Mouse (Mus musculus) kidney, adult 2 months (tissue): Measurements from ENCODE around the gene Gm29797.
A peak's percentile ranks its signal among the peaks of the same experiment; 100 is the strongest.

Experiments
- CTCF ChIP-seq: fragments of 200-500 bp; conservative IDR thresholded peaks from 2 replicates; pipeline ENCODE4 v1.5.1; 2011; ENCODE audit warnings: low read depth, mild to moderate bottlenecking, control low read depth, low read length, moderate library complexity, mixed read lengths; ENCODE audit not compliant: insufficient read depth, insufficient read length
- POLR2A ChIP-seq: fragments of 200-500 bp; IDR thresholded peaks from one replicate; pipeline ENCODE4 v1.6.1; 2011; ENCODE audit warnings: low read depth, low read length, control low read depth

DNA sequence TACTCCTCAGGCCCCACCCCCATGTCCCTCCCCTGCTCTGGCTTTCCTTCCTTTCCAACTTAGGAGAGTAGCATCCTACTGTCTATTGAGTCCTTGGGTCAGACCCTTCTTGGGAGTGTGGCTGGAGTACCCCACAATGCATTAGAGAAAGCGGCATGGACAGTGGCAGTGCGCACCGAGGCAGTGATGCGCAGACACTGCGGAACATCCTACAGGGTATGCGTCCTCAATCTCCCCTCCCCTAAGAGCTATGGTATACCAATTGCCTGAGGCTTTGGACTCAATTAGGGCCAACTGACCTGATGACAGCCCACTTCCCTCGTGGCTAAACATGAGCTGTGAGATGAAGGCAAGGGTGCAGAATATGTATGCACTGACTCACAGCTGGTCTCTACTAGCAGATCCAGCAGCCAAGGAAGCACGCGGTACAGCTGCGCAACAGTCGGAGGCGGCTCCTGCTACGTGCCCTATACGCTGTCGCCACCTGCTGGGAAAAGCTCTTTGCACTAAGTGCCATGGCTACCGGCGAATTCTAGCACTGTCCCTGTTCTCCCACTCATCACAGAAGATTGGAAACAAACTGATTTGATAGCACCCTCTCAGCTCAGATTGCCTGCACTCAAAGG is 2.2 kb downstream of the Gm29797 start:
- TF ChIP-seq POLR2A, result no peak
- TF ChIP-seq CTCF, result peak; percentile 59
